Mouse (Mus musculus) E14TG2a.4 (cell line): ENCODE data around the gene Nasp.
A peak's percentile ranks its signal among the peaks of the same experiment; 100 is the strongest.
"Not testable (repeated sequence)": the region's sequence is repeated elsewhere in the genome, so short reads cannot be mapped to it uniquely, and the experiment has no call there.

Experiments
- H3K27me3 ChIP-seq: 2 replicates; pipeline ENCODE4 v1.6.1; 2014; ENCODE audit warnings: low read length, control low read depth; ENCODE audit not compliant: insufficient read depth
- H3K36me3 ChIP-seq: 2 replicates; pipeline ENCODE4 v1.6.1; 2014; ENCODE audit warnings: low read length, control low read depth; ENCODE audit not compliant: insufficient read depth
- H3K4me1 ChIP-seq: replicated peaks from 2 replicates; pipeline ENCODE4 v1.6.1; 2014; ENCODE audit warnings: low read depth, low read length, control low read depth
- H3K4me3 ChIP-seq: replicated peaks from 2 replicates; pipeline ENCODE4 v1.5.1; 2014; ENCODE audit warnings: mild to moderate bottlenecking, low read length
- H3K9me3 ChIP-seq: 2 replicates; pipeline ENCODE4 v1.6.1; 2014; ENCODE audit warnings: low read length, control low read depth
- CTCF ChIP-seq: conservative IDR thresholded peaks from 2 replicates; pipeline ENCODE4 v1.5.1; 2014; ENCODE audit warnings: low read length
- NANOG ChIP-seq: IDR thresholded peaks from 2 replicates; pipeline ENCODE4 v1.6.1; 2014; ENCODE audit warnings: borderline replicate concordance, low read length, mixed read lengths
- POU5F1 ChIP-seq: IDR thresholded peaks from 2 replicates; pipeline ENCODE4 v1.6.1; 2014; ENCODE audit warnings: low read length, borderline replicate concordance

The Nasp gene

DNA sequence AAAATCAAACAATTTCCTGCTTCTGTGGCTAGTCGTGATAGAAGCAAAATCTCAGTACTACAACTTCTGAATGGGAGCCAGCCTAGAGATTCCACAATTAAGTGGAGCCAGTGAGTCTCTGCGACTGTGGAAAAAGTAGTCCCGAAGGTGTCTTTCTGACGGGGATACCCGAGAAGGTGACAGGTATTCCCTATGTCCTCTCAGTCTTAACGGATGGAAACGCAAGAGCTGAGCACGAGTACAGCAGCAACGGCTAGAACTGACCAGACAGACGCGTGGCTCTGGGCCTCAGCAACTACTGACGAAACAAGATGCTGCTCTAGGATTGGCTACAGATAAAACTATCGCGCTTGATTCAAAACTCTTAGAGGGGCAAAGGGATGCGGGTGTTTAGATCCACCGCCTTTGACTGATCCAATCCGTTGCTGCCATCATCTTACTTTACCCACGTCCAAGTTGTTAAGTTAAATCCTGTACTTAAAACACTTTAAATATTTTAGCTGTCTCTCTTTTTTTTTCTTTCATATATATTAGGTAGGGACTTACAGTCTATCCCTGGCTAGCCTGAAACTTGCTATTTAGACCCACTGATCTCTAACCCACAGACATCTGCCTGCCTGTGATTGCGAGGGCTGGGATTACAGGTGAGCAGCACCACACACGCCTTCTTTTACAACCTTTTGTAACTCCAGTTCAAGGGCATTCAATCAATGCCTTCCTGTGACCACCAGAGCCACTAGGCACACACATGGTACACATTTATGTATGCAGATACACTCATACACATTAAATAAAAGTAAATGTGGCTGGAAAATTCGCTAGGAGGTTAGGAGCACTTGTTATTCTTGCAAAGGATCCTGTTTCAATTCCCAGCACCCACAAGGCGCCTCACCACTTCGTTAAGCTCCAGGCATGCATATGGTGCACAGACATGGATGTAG is at the start of gene Nasp:
TSS of gene Nasp (minus strand) at position 220 of the 941 bp plus-strand sequence.
- H3K4me3 ChIP-seq = peak within 1 kb of the TSS; percentile 100
- H3K36me3 ChIP-seq = peaks cover 33% of the 10 kb centered on the region
- no peaks in the 10 kb centered on the region for H3K27me3 ChIP-seq
- peaks cover 39% of the 10 kb centered on the region for H3K4me1 ChIP-seq
- no peak for TF ChIP-seq NANOG
- TF ChIP-seq CTCF = no peak
- no peak for TF ChIP-seq POU5F1
- no peaks in the 10 kb centered on the region for H3K9me3 ChIP-seq

DNA sequence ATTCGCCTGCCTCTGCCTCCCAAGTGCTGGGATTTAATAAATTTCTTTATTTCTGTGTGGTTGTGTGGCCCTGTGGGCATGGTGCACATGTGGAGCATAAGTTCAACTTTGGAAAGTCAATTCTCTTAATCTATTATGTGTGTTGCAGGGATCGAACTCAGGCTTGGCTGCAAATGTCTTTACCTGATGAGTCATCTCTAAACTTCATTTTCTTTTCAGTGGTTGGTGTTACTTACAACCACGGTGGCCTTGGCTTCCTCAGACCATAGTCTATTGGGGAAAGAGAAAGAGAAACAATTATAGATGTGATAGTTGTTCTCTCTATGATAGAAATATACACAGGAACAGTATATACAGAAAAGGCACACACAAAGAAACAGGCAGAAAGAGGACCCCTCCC is 48.3 kb upstream of the Nasp start:
- Histone ChIP-seq H3K4me3 (no peak overlapping the region), H3K9me3 (no peaks in the 10 kb centered on the region), H3K36me3 (no peaks in the 10 kb centered on the region), H3K27me3 (no peaks in the 10 kb centered on the region; the same call in 1 of the 2 replicates), H3K4me1 (no peaks in the 10 kb centered on the region)
- TF ChIP-seq NANOG = no peak
- no peak for TF ChIP-seq CTCF
- TF ChIP-seq POU5F1 = no peak

- not testable (repeated sequence) for H3K27me3 ChIP-seq, H3K4me1 ChIP-seq, H3K9me3 ChIP-seq, H3K4me3 ChIP-seq, H3K36me3 ChIP-seq
Measured at GRCm38 (mm10) chr4:116674761-116675160, 47.0 kb upstream of the Nasp start.

- Histone ChIP-seq H3K9me3 (no peaks in the 10 kb centered on the region), H3K27me3 (peaks cover 6% of the 10 kb centered on the region; the same call in 1 of the 2 replicates), H3K4me3 (no peak overlapping the region), H3K36me3 (no peaks in the 10 kb centered on the region), H3K4me1 (no peaks in the 10 kb centered on the region)
- TF ChIP-seq POU5F1 = no peak
- TF ChIP-seq CTCF = no peak
- no peak for TF ChIP-seq NANOG
Measured at GRCm38 (mm10) chr4:116672785-116673184, 45.0 kb upstream of the Nasp start.

DNA sequence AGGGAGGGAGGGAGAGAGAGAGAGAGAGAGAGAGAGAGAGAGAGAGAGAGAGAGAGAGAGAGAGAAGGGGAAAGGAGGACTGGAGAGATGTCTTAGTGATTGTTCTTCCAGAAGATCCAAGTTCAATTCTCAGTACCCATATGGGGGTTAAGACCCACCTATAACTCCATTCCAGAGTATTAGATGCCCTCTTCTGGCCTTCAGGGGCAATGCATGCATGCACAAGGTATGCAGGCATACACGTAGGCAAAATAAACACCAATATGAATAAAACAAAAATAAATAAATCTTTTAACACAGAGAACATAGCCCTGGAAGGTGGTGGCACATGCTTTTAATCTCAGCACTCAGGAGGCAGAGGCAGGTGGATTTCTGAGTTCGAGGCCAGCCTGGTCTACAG is 41.5 kb upstream of the Nasp start:
- no peak overlapping the region for H3K4me3 ChIP-seq
- no peaks in the 10 kb centered on the region for H3K9me3 ChIP-seq
- H3K27me3 ChIP-seq = peaks cover 6% of the 10 kb centered on the region; the same call in 1 of the 2 replicates
- no peaks in the 10 kb centered on the region for H3K36me3 ChIP-seq
- TF ChIP-seq CTCF (peak; percentile 78), NANOG (no peak), POU5F1 (no peak)
- H3K4me1 ChIP-seq = no peaks in the 10 kb centered on the region

- no peak overlapping the region for H3K4me3 ChIP-seq
- no peaks in the 10 kb centered on the region for H3K4me1 ChIP-seq
- peaks cover 6% of the 10 kb centered on the region; the same call in 1 of the 2 replicates for H3K27me3 ChIP-seq
- H3K9me3 ChIP-seq = no peaks in the 10 kb centered on the region
- TF ChIP-seq NANOG (no peak), POU5F1 (no peak), CTCF (no peak)
- no peaks in the 10 kb centered on the region for H3K36me3 ChIP-seq
Measured at GRCm38 (mm10) chr4:116668145-116668544, 40.4 kb upstream of the Nasp start.

DNA sequence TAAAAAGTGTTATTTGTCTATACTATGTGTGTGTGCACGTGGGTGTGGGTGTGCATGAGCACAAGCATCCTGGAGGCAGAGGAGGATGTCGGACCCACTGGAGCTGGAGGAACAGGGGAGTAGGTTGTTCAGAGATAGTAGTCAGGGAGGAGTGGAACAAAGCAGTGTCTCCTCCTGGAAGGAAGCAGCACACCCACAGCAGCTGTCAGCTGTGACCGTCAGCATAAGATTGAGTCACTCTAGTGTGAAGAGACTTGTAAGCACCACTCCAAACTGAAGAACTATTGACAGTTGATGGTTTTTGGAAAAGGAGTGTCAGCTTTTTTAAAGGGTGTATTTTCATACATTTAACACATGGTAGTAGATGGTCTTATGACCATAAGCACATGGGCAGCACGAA is 38.9 kb upstream of the Nasp start:
- H3K27me3 ChIP-seq = peaks cover 6% of the 10 kb centered on the region; the same call in 1 of the 2 replicates
- no peaks in the 10 kb centered on the region for H3K9me3 ChIP-seq
- TF ChIP-seq NANOG (no peak), POU5F1 (no peak), CTCF (no peak)
- no peaks in the 10 kb centered on the region for H3K36me3 ChIP-seq
- peaks cover 2% of the 10 kb centered on the region; the same call in 1 of the 2 replicates for H3K4me1 ChIP-seq
- no peak overlapping the region for H3K4me3 ChIP-seq

GRCm38 (mm10) chr4:116661998-116662397 is 34.3 kb upstream of the Nasp start:
- Histone ChIP-seq H3K9me3 (no peaks in the 10 kb centered on the region), H3K4me1 (peaks cover 34% of the 10 kb centered on the region), H3K27me3 (no peaks in the 10 kb centered on the region), H3K4me3 (no peak overlapping the region), H3K36me3 (no peaks in the 10 kb centered on the region)
- TF ChIP-seq CTCF (peak; percentile 20; the same call in 1 of the 2 replicates), NANOG (no peak)

DNA sequence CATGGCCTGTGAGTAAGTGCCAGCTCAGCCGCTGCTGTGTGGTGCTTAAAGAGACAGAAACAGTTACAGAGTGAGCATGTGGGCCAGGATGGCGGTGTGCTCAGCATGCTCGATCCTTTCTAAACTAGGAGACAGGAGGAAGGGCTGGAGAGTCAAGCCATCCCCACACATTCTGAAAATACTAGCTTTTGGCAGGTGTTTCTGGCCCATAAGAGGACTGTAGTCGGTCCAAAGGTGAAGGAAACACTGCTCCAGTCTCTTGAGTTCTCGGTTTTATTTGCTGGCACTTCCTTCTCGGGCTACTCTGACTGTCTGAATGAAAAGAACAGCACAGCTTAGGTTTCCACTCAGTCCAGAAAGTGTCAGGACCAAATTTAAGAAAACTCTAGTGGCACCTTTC is 33.1 kb upstream of the Nasp start:
- TF ChIP-seq NANOG = no peak
- H3K36me3 ChIP-seq = no peaks in the 10 kb centered on the region
- no peaks in the 10 kb centered on the region for H3K27me3 ChIP-seq
- H3K9me3 ChIP-seq = no peaks in the 10 kb centered on the region
- H3K4me1 ChIP-seq = peaks cover 46% of the 10 kb centered on the region
- H3K4me3 ChIP-seq = no peak overlapping the region; the same call in 1 of the 2 replicates

GRCm38 (mm10) chr4:116659916-116660315 is 32.2 kb upstream of the Nasp start:
- H3K27me3 ChIP-seq, H3K4me3 ChIP-seq, H3K36me3 ChIP-seq, H3K9me3 ChIP-seq: not testable (repeated sequence)
- H3K4me1 ChIP-seq = peaks cover 55% of the 10 kb centered on the region
